Mouse (Mus musculus): ENCODE measurements at regions not wholly inside any gene's neighbourhood (a gene's known extent, or its start where the extent isn't known, plus 50 kb on each side); places are given as distances from the start of the nearest gene placed in this dataset.

- no peak for DNase-seq
Measured at GRCm38 (mm10) chr11:55712350-55712749, 104.4 kb upstream of the Glra1 start.

- peak; percentile 18 for DNase-seq
Measured at GRCm38 (mm10) chr11:55707467-55707866, 99.5 kb upstream of the Glra1 start.

- DNase-seq = no peak
Measured at GRCm38 (mm10) chr11:55701921-55702320, 93.9 kb upstream of the Glra1 start.

GRCm38 (mm10) chr11:55685031-55685519, 77.1 kb upstream of the Glra1 start:
- no peak for DNase-seq

- no peak for DNase-seq
Measured at GRCm38 (mm10) chr11:55682351-55682961, 74.5 kb upstream of the Glra1 start.

GRCm38 (mm10) chr11:55681226-55681980, 73.4 kb upstream of the Glra1 start:
- no peak for DNase-seq

GRCm38 (mm10) chr11:55663108-55663507, 55.1 kb upstream of the Glra1 start:
- DNase-seq = no peak

GRCm38 (mm10) chr11:55662283-55662682, 54.3 kb upstream of the Glra1 start:
- no peak for DNase-seq

Data from right cerebral cortex, postnatal 25 days (tissue).